Mouse (Mus musculus) liver, embryonic 14.5 days (tissue): ENCODE measurements around the gene Taf1c. TPM values are rescaled to one million over a fixed set of nuclear protein-coding genes. Genes with fewer than 3 reads are reported as not detected.
A peak's percentile ranks its signal among the peaks of the same experiment; 100 is the strongest.

Experiments used
- ATAC-seq: fragments of 200-750 bp; cut with Nextera tagmentation; 2 replicates; pipeline ENCODE4 v1.8.0; 2017; ENCODE audit warnings: moderate number of reproducible peaks, mild to moderate bottlenecking, moderate library complexity; ENCODE audit not compliant: insufficient read depth
- DNase-seq, 3 experiments: peaks; one replicate each; pipeline ENCODE4 v3.0.0-alpha.2; 2012 to 2013; ENCODE audit warnings: low read depth in 3 of 3, low spot score in 3 of 3
- H3K27ac ChIP-seq: fragments of 300-500 bp; sonication (generic); 2 replicates; pipeline ENCODE4 v1.5.1; 2014; ENCODE audit warnings: moderate library complexity, mild to moderate bottlenecking, control low read depth, inconsistent platforms
- H3K27me3 ChIP-seq: fragments of 300-500 bp; sonication (generic); 2 replicates; pipeline ENCODE4 v1.6.1; 2014; ENCODE audit warnings: mild to moderate bottlenecking, low read length, moderate library complexity; ENCODE audit not compliant: control insufficient read depth, insufficient read depth
- H3K36me3 ChIP-seq: fragments of 300-500 bp; sonication (generic); replicated peaks from 2 replicates; pipeline ENCODE4 v1.6.1; 2014; ENCODE audit warnings: low read depth; ENCODE audit not compliant: control insufficient read depth, insufficient read depth
- H3K4me1 ChIP-seq, 2 experiments: fragments of 200-500 bp in 1 of 2; fragments of 300-500 bp in 1 of 2; sonication (generic) in 1 of 2; replicated peaks; 2 replicates each; pipeline ENCODE4 v1.6.1; 2012 to 2014; ENCODE audit warnings: antibody characterized with exemption in 1 of 2, inconsistent platforms in 1 of 2, low read length in 1 of 2; ENCODE audit not compliant: control insufficient read depth in 2 of 2, insufficient read depth in 2 of 2
- H3K4me2 ChIP-seq: fragments of 300-500 bp; sonication (generic); 2 replicates; pipeline ENCODE4 v1.6.1; 2014; ENCODE audit warnings: low read depth, mild to moderate bottlenecking, control low read depth, moderate library complexity
- H3K4me3 ChIP-seq, 2 experiments: fragments of 200-500 bp in 1 of 2; fragments of 300-500 bp in 1 of 2; sonication (generic) in 1 of 2; 2 replicates each; pipeline ENCODE4 v1.5.1; 2012 to 2014; ENCODE audit warnings: low read depth in 2 of 2, low read length in 2 of 2, mild to moderate bottlenecking in 2 of 2, control low read depth in 1 of 2, inconsistent platforms in 1 of 2, moderate library complexity in 1 of 2; ENCODE audit not compliant: insufficient read depth in 1 of 2
- H3K9ac ChIP-seq: fragments of 300-500 bp; sonication (generic); replicated peaks from 2 replicates; pipeline ENCODE4 v1.6.1; 2014; ENCODE audit warnings: mild to moderate bottlenecking, control low read depth, moderate library complexity
- H3K9me3 ChIP-seq: fragments of 300-500 bp; sonication (generic); 2 replicates; pipeline ENCODE4 v1.6.1; 2016; ENCODE audit warnings: low read length, mixed read lengths; ENCODE audit not compliant: control insufficient read depth
- CTCF ChIP-seq: IDR thresholded peaks from 2 replicates; pipeline ENCODE4 v1.5.1; 2016; ENCODE audit warnings: antibody characterized with exemption, low read depth, control low read depth
- EP300 ChIP-seq: IDR thresholded peaks from 2 replicates; pipeline ENCODE4 v1.6.1; 2016; ENCODE audit warnings: antibody characterized with exemption, low read depth
- WGBS: fragments of 180-500 bp; shearing (Covaris S2); extraction: QIAGEN DNeasy Blood & Tissue Kit; methylation state at CpG from one replicate; pipeline ENCODE4 v1.1.7; 2014; ENCODE audit not compliant: insufficient replicate concordance; 5-methylcytosine and 5-hydroxymethylcytosine counted together
- polyA plus RNA-seq, 2 experiments: library from polyadenylated mRNA; depleted of rRNA in 1 of 2; stranded (reverse) in 1 of 2; unstranded in 1 of 2; fragments of >200 nt; fragmentation: Nextera tagmentation in 1 of 2; extraction: Ambion mirVana in 1 of 2; gene quantifications; 2 replicates each; pipeline versions ENCODE4 v1.2.1 to v1.2.3; 2012 to 2014

The Taf1c gene
- polyA plus RNA-seq, 2 experiments, result 4.7 to 6.6 TPM

DNA sequence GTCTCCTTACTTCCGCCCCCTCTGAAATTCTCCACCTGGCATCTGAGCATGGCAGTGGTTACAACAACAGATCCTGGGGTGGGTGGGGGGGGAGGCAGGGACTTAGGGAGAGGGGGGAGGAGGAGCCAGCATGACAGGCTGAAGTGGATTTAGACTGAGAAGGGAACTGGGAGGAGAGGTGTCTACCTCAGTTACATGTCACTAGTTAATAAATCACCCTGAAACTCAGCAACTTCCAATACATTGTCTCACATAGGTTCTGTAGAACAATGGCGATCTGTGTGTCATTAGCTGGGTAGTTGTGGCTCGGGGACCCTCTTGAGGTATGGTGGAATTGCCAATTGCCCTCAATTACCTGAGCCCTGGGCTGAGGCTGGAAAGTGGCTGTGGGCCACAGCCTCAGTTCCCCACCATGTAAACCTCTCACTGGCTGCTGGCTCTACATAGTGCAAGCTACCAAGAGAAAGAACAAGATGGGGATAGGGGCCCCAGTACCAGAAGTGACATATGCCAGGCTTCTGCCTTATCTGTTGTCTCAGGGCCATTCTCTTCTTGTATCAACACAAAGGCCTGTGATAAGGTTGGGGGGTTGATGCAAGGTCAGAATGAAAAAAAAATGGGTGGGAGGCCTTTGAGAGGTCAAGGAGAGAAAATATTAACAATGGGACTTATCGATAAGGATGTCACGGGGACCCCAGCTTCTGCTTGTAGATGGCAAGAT, 24.4 kb downstream of the Taf1c start:
- peak overlapping the region; percentile 44 for H3K4me2 ChIP-seq
- H3K27me3 ChIP-seq, result no peaks in the 10 kb centered on the region
- peak overlapping the region; percentile 28 for H3K9ac ChIP-seq
- H3K27ac ChIP-seq, result peak overlapping the region; percentile 35; the same call in 1 of the 2 replicates
- no peaks in the 10 kb centered on the region for H3K36me3 ChIP-seq
- H3K4me3 ChIP-seq, result no peak overlapping the region
- DNase-seq (no peak), ATAC-seq (peak; percentile 75)
- TF ChIP-seq CTCF (no peak), EP300 (peak; percentile 53)
- H3K4me1 ChIP-seq, result peaks cover 12 to 33% of the 10 kb centered on the region in 2 experiments
- no peaks in the 10 kb centered on the region for H3K9me3 ChIP-seq
- WGBS, result 32% methylated on average over 5 of the region's 5 CpGs

DNA sequence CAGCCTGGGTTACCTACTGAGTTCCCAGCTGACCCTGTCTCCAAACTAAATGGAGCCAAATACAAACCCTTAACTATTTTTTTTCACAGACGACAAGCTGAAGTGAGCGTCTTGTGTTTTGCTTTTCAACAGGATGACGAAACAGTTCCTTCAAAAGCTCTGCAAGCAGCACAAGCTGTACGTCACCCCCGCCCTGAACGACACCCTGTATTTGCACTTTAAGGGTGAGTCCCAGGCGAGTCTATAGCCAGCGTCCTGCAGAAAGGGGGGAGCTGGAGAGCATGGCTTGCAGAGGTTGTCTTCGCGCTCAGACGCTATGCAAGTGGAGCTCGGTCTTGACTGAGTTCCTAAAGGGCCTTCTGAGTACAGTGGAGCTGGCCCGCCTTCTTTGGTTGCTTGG, 25.9 kb downstream of the Taf1c start:
- 51% methylated on average over 13 of the region's 13 CpGs for WGBS
- Histone ChIP-seq H3K27me3 (no peaks in the 10 kb centered on the region), H3K4me1 (peaks cover 17 to 32% of the 10 kb centered on the region in 2 experiments), H3K4me2 (no peak overlapping the region), H3K4me3 (no peak overlapping the region), H3K36me3 (no peaks in the 10 kb centered on the region), H3K27ac (no peak overlapping the region), H3K9me3 (no peaks in the 10 kb centered on the region), H3K9ac (no peak overlapping the region)
- no peak for TF ChIP-seq EP300
- no peak for TF ChIP-seq CTCF
- ATAC-seq (no peak), DNase-seq (no peak)

DNA sequence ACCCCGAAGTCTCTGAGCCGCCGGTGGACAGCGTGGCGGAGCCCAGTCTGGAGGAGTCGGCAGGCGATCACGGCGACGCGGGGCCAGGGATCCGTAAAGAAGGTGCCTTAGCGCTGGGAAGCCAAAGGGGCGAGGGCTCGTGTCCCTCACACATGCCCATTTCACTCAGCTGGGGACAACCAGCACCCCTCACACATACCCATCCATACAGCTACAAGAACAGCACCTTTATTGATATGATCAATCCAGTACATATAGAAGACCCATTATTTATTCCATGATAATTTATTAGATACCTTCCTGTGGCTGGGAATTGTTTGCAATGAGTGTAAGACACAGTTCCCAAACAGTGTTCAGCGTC, 29.7 kb downstream of the Taf1c start:
- no peak overlapping the region for H3K27ac ChIP-seq
- ATAC-seq (no peak; the same call in 1 of the 2 replicates), DNase-seq (no peak)
- H3K9me3 ChIP-seq, result no peaks in the 10 kb centered on the region
- H3K36me3 ChIP-seq, result no peaks in the 10 kb centered on the region
- 3% methylated on average over 16 of the region's 16 CpGs for WGBS
- H3K4me3 ChIP-seq, result peak overlapping the region; percentile 71 to 73
- H3K4me2 ChIP-seq, result peak overlapping the region; percentile 95
- no peak for TF ChIP-seq CTCF
- TF ChIP-seq EP300, result no peak
- no peaks in the 10 kb centered on the region for H3K27me3 ChIP-seq
- H3K9ac ChIP-seq, result peak overlapping the region; percentile 52; the same call in 1 of the 2 replicates
- peaks cover 14 to 23% of the 10 kb centered on the region in 2 experiments; a peak in 3 of 4 replicates for H3K4me1 ChIP-seq

DNA sequence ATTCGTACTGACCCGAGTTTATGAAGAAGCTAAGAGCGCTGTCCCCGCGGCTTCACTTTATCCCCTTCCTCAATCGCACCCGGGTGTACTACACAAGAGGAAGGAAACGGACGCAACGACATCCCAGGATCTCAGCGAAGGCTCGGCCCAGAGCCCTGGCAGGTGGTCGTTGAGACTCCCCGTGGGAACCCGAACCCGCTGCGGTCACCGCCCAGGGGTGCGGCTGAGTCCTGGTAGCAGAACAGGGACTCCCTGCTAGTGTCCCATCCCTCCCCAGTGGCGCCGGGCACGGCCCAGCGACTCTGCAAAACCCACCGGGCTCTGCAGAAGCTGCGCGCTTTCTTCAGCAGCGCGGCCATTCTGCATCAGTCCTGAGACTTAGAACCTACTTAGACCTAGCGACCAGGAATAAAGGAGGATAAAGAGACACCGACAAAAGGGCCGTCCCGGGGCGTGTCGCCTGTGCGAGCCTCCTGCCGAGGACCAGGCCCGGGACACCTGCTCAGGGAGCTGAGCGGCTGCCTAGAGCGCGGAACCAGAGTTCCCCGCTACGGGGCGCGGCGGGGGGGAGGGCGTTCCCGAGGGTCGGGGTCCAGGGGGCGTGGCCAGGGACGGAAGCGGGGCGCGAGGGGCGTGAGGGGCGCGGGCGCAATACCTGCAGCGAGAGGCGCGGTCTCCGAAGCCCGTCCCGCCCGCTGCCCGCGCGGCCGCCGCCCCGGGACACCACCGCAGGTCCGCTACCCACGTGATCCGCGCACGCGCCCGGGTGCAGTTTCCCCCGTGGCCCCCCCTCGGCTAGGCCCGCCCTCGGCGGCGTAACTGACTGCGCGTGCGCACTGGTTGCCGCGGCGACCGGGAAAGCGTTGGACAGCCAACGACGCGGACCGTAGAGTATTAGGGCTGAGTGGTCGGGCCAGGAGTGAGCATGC, 30.3 kb downstream of the Taf1c start, which contains the start of the genes Hsdl1 and Dnaaf1:
Gene Hsdl1 (minus strand): TSS at position 747 of the 929 bp plus-strand sequence.
Gene Dnaaf1 (plus strand): TSS at position 799 of the 929 bp plus-strand sequence.
- DNase-seq, result peak; percentile 82 to 84 (median 84)
- Histone ChIP-seq H3K9me3 (no peaks in the 10 kb centered on the region), H3K27me3 (no peaks in the 10 kb centered on the region), H3K27ac (peak within 1 kb of the TSS; percentile 6), H3K4me3 (peak within 1 kb of the TSS; percentile 71 to 73), H3K9ac (peak within 1 kb of the TSS; percentile 67), H3K36me3 (no peaks in the 10 kb centered on the region), H3K4me2 (peak within 1 kb of the TSS; percentile 95), H3K4me1 (peaks cover 11 to 19% of the 10 kb centered on the region in 2 experiments; a peak in 3 of 4 replicates)
- WGBS, result under 1% methylated on average over 81 of the region's 97 CpGs
- peak; percentile 89 for ATAC-seq
- TF ChIP-seq CTCF (peak; percentile 37), EP300 (no peak)

DNA sequence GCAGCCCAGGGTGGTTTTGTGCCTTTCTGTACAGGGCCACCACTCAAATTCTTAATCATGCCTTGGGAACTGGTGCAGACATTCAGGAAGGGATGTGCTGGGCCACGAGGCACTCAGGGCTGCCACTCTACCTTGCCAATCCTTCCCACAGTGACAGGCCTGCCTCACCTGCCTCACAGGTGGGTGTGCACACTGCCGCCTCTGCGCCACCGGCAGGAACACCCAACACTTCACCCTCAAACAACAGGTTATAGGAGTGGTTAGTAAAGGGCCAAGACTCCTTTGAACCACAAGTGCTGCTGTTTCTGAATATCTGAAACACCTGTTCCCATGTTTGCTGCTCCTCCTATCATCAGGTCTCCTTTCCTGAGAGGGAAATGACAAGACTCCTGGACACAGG, 32.6 kb downstream of the Taf1c start:
- Histone ChIP-seq H3K4me1 (peaks cover 11 to 14% of the 10 kb centered on the region in 2 experiments; a peak in 3 of 4 replicates), H3K36me3 (no peaks in the 10 kb centered on the region), H3K4me3 (no peak overlapping the region), H3K4me2 (no peak overlapping the region), H3K27me3 (no peaks in the 10 kb centered on the region), H3K9me3 (no peaks in the 10 kb centered on the region), H3K27ac (no peak overlapping the region), H3K9ac (no peak overlapping the region)
- TF ChIP-seq EP300 (no peak), CTCF (no peak)
- 78% methylated on average over 4 of the region's 4 CpGs for WGBS
- ATAC-seq, result no peak
- no peak for DNase-seq
